Mouse (Mus musculus) heart, embryonic 12.5 days (tissue): ENCODE data around the gene Dip2c. TPM values are rescaled to one million over a fixed set of nuclear protein-coding genes. Genes with fewer than 3 reads are reported as not detected.
A peak's percentile ranks its signal among the peaks of the same experiment; 100 is the strongest.

Experiments used
- ATAC-seq: fragments of 200-750 bp; cut with Nextera tagmentation; 2 replicates; pipeline ENCODE4 v1.8.0; 2017; ENCODE audit warnings: moderate TSS enrichment, moderate library complexity; ENCODE audit not compliant: insufficient number of reproducible peaks, low FRiP score
- H3K27ac ChIP-seq: fragments of 300-500 bp; sonication (generic); 2 replicates; pipeline ENCODE4 v1.5.1; 2016; ENCODE audit warnings: mild to moderate bottlenecking, moderate library complexity; ENCODE audit not compliant: poor library complexity, severe bottlenecking
- H3K27me3 ChIP-seq: fragments of 300-500 bp; sonication (generic); replicated peaks from 2 replicates; pipeline ENCODE4 v1.6.1; 2016; ENCODE audit warnings: mild to moderate bottlenecking, moderate library complexity
- H3K36me3 ChIP-seq: fragments of 300-500 bp; sonication (generic); 2 replicates; pipeline ENCODE4 v1.6.1; 2016; ENCODE audit warnings: mild to moderate bottlenecking, moderate library complexity
- H3K4me1 ChIP-seq: fragments of 300-500 bp; sonication (generic); replicated peaks from 2 replicates; pipeline ENCODE4 v1.6.1; 2016; ENCODE audit warnings: mild to moderate bottlenecking
- H3K4me2 ChIP-seq: fragments of 300-500 bp; sonication (generic); 2 replicates; pipeline ENCODE4 v1.6.1; 2016; ENCODE audit warnings: mild to moderate bottlenecking, moderate library complexity
- H3K4me3 ChIP-seq: fragments of 300-500 bp; sonication (generic); 2 replicates; pipeline ENCODE4 v1.5.1; 2016; ENCODE audit warnings: mild to moderate bottlenecking
- H3K9ac ChIP-seq: fragments of 300-500 bp; sonication (generic); 2 replicates; pipeline ENCODE4 v1.6.1; 2016; ENCODE audit warnings: mild to moderate bottlenecking, moderate library complexity
- H3K9me3 ChIP-seq: fragments of 300-500 bp; sonication (generic); replicated peaks from 2 replicates; pipeline ENCODE4 v1.6.1; 2016; ENCODE audit warnings: mild to moderate bottlenecking, moderate library complexity
- WGBS: fragments of 180-500 bp; shearing (Covaris S2); methylation state at CpG from one replicate; pipeline ENCODE4 v1.1.7; 2016; 5-methylcytosine and 5-hydroxymethylcytosine counted together
- polyA plus RNA-seq: library from polyadenylated mRNA; unstranded; fragments of >200 nt; fragmentation: Nextera tagmentation; extraction: Ambion mirVana; gene quantifications from 2 replicates; pipeline ENCODE4 v1.2.1, GENCODE M21; 2016

Gene Dip2c
- polyA plus RNA-seq, 1 experiment from 2014 or later = 8.4 TPM

DNA sequence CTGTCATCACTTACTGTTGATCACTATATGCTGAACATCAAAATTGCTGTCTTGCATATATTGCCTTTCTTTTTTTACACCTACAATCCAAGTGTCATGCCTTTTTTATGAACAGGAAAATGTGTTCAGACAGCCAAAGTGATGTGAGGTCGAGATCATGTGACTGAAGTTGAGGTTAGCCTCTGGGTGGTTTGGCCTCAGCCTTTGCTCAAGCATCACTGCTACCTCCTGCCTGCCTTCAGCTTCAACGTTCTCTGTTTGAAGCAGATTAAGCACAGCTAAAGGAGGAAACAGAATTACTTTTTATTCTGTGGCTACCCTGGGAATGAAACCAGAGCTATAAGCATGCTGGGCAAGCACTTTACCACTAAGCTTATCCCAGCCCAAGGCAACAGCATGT, 13.6 kb downstream of the Dip2c start:
- Histone ChIP-seq H3K4me3 (no peak overlapping the region), H3K36me3 (no peaks in the 10 kb centered on the region), H3K4me1 (no peaks in the 10 kb centered on the region), H3K4me2 (no peak overlapping the region), H3K27ac (no peak overlapping the region), H3K27me3 (no peaks in the 10 kb centered on the region), H3K9ac (no peak overlapping the region), H3K9me3 (no peaks in the 10 kb centered on the region)
- 49% methylated on average over 2 of the region's 2 CpGs for WGBS
- ATAC-seq = no peak

DNA sequence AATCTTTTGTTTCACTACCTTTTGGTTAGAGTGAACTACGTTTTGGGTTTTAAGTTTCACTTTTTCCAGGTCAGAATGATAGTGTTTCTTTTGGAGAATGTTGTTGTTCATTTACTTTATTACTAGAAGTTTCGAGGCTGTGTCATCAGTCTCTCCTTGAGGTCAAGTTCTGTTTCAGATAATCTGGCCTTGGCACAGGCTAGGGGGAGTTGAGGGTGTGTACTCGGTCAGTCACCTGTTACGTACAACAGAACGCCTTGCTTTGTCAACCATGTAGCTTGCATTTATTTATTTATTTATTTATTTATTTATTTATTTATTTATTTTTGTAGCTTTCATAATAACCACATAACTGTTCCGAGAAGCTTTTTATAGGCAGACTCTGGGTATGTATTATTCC, 20.0 kb downstream of the Dip2c start:
- ATAC-seq = no peak
- Histone ChIP-seq H3K4me3 (no peak overlapping the region), H3K36me3 (no peaks in the 10 kb centered on the region), H3K9ac (no peak overlapping the region), H3K4me2 (no peak overlapping the region), H3K4me1 (peaks cover 10% of the 10 kb centered on the region), H3K27me3 (no peaks in the 10 kb centered on the region), H3K27ac (no peak overlapping the region), H3K9me3 (no peaks in the 10 kb centered on the region)
- 72% methylated on average over 6 of the region's 6 CpGs for WGBS

DNA sequence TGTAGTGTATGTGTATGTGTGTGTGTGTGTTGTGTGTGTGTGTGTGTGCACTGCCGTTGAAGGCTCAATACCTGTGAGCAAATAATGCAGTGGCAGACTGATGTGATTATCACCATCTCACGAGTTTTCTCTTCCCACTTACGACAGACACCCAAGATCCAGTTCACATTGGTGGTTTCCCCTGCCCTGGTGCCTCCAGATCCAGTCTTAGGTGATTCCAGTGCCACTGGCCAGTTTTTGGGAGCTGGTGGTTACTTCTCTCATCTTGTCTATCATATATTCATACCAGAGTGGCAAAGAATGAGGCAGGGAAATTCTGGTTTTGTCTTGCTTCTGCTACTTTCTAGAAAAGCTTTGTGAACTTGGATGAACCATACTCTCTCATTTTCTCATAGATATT, 20.9 kb downstream of the Dip2c start:
- 75% methylated on average over 3 of the region's 3 CpGs for WGBS

DNA sequence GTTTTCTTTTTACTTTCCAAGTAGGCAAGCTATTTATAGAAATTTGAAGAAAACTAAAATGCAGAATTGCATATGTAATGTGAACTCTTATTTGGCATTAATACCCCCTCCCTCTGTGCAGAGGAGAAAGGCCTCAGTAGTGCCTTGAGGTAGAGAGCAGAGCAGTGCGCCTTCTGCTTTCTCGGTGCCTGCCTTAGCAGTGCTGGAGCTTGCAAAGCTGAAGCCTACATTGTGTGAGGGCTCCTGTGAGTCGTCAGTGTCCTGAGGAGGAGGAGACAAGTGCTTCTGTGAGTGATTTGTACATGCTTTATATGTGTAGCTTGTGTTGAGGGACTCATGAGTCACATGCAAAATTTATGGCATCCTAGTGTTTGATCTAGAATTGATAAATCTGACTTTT, 21.4 kb downstream of the Dip2c start:
- Histone ChIP-seq H3K4me3 (no peak overlapping the region), H3K27me3 (no peaks in the 10 kb centered on the region), H3K9ac (no peak overlapping the region), H3K27ac (no peak overlapping the region), H3K4me2 (no peak overlapping the region), H3K9me3 (no peaks in the 10 kb centered on the region), H3K4me1 (peaks cover 10% of the 10 kb centered on the region), H3K36me3 (no peaks in the 10 kb centered on the region)
- ATAC-seq = no peak
- 48% methylated on average over 3 of the region's 3 CpGs for WGBS

More for the DNA sequence above, 20.9 kb downstream of the Dip2c start:
- ATAC-seq = no peak
- Histone ChIP-seq H3K9ac (no peak overlapping the region), H3K4me2 (no peak overlapping the region), H3K27me3 (no peaks in the 10 kb centered on the region), H3K27ac (no peak overlapping the region), H3K9me3 (no peaks in the 10 kb centered on the region), H3K4me3 (no peak overlapping the region), H3K4me1 (peaks cover 10% of the 10 kb centered on the region), H3K36me3 (no peaks in the 10 kb centered on the region)

DNA sequence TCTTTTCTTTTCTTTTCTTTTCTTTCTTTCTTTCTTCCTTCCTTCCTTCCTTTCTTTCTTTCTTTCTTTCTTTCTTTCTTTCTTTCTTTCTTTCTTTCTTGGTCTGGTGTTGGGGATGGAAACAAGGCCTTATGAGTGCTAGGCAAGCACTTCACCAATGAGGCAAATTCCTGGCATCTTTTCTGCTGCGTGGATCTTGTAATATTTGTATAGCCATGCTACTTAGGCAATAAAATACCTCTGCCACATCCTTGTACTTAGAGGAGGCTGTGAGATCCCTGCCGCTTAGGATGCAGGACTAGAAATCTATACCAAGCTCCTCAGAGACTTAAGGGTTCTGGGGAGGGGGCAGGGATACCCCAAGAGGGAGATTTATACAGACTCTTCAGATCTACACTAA, 23.3 kb downstream of the Dip2c start:
- no peak overlapping the region for H3K27ac ChIP-seq

DNA sequence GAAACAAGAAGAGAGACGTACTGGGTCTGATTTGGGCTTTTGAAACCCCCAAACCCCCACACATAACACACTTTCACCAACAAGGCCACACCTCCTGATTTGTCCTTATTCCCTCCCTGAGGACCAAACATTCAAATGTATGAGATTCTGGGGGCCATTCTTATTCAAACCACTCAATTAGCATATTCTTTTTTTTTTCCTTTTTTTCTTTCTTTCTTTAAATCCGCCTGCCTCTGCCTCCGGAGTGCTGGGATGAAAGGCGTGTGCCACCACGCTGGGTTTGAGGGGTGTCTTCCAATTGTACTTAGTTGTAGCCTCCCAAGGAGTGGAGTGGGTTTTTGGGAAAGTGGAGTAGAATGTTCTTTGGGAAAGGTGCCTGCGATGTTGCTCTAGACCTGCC, 32.5 kb downstream of the Dip2c start:
- Histone ChIP-seq H3K9me3 (peaks cover 3% of the 10 kb centered on the region; the same call in 1 of the 2 replicates), H3K27me3 (no peaks in the 10 kb centered on the region), H3K36me3 (no peaks in the 10 kb centered on the region), H3K4me1 (peaks cover 10% of the 10 kb centered on the region), H3K4me3 (no peak overlapping the region), H3K27ac (no peak overlapping the region), H3K9ac (no peak overlapping the region), H3K4me2 (no peak overlapping the region)
- WGBS = 68% methylated on average over 6 of the region's 6 CpGs
- no peak for ATAC-seq

More for the DNA sequence above, 23.3 kb downstream of the Dip2c start:
- Histone ChIP-seq H3K9ac (no peak overlapping the region), H3K4me2 (no peak overlapping the region), H3K4me3 (no peak overlapping the region), H3K36me3 (no peaks in the 10 kb centered on the region), H3K27me3 (no peaks in the 10 kb centered on the region), H3K4me1 (peaks cover 10% of the 10 kb centered on the region), H3K9me3 (peaks cover 3% of the 10 kb centered on the region; the same call in 1 of the 2 replicates)
- no peak for ATAC-seq
- 78% methylated on average over 2 of the region's 2 CpGs for WGBS

DNA sequence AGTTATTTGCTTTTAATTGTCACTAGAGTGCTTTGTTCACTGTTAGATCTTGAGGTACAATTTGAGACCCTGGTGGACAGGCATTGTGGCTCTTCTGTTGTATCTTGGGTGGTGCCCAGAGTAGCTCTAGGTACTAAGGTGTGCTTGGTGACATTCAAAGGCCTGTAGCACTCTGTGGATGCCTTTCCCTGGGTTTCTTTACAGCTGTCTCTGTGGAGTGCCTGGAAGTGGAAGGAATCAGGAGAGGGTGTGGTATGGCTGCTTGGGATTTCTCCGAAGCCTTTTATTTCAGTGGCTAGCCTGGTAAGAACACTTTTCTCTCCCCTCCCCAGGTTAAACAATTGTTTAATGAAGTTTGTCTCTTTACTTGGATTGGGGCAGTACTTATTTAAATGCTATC, 34.5 kb downstream of the Dip2c start:
- H3K36me3 ChIP-seq = no peaks in the 10 kb centered on the region
- ATAC-seq = no peak
- H3K27ac ChIP-seq = no peak overlapping the region
- no peaks in the 10 kb centered on the region for H3K27me3 ChIP-seq
- no peak overlapping the region for H3K4me2 ChIP-seq
- WGBS = 74% methylated on average over 1 of the region's 1 CpGs
- H3K4me3 ChIP-seq = no peak overlapping the region
- H3K9ac ChIP-seq = no peak overlapping the region
- peaks cover 20% of the 10 kb centered on the region for H3K4me1 ChIP-seq
- no peaks in the 10 kb centered on the region for H3K9me3 ChIP-seq

DNA sequence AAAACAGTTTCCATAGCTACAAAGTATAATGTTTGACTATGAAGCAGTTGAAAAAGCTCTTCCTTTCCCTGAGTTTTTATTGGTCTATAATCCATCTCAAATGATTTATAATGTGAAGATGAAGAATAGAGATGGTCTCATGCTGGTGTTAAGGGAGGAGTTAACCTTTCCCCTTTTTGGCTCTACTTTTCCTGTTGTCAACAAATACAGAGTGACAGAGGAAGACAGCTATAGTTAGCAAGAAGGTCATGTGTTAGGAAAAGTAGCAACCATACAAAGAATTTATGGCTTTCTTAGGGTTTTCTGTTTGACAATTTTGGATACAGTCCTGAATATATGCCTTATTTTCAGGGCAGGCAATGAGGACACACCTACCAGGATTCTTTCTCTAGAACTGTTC, 36.6 kb downstream of the Dip2c start:
- ATAC-seq = no peak
- no peaks in the 10 kb centered on the region for H3K27me3 ChIP-seq
- H3K9me3 ChIP-seq = no peaks in the 10 kb centered on the region
- peaks cover 25% of the 10 kb centered on the region for H3K4me1 ChIP-seq
- no peak overlapping the region for H3K27ac ChIP-seq
- no peaks in the 10 kb centered on the region for H3K36me3 ChIP-seq
- H3K9ac ChIP-seq = no peak overlapping the region
- no peak overlapping the region for H3K4me2 ChIP-seq
- H3K4me3 ChIP-seq = no peak overlapping the region

DNA sequence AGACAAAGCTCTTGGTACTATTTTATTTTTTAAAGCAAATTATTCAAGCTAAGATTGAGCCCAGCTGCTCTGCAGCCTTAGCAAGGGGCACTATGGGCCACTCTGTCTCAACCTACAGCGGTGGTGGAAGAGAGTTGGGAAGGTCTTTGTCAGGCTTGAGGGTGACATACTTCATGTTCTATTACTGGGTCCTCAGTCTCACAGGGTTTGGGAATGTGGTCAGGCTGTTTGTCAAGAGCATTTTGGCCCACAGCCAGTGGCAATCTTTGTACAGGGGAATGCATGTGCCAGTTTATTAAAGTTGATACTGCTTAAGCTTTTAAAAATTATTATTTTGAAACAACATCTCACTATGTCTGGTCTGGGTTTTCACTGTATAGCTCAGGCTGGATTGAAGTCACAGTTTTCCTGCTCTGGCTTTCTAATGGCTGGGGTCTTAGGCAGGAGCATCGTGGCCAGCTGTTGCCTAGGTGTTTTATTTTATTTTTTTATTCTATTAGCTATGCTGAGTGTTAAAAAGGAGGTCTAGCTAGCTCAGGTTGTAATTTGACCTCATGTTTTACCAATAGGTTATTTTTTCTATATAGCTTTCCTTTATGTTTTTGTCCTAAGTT, 37.9 kb downstream of the Dip2c start:
- H3K9me3 ChIP-seq = no peaks in the 10 kb centered on the region
- peak overlapping the region; percentile 28 for H3K27ac ChIP-seq
- H3K4me3 ChIP-seq = no peak overlapping the region
- peaks cover 25% of the 10 kb centered on the region for H3K4me1 ChIP-seq
- WGBS = 68% methylated on average over 2 of the region's 2 CpGs
- no peaks in the 10 kb centered on the region for H3K27me3 ChIP-seq
- H3K9ac ChIP-seq = no peak overlapping the region
- peak; percentile 42; the same call in 1 of the 2 replicates for ATAC-seq
- peak overlapping the region; percentile 23; the same call in 1 of the 2 replicates for H3K4me2 ChIP-seq
- H3K36me3 ChIP-seq = no peaks in the 10 kb centered on the region

DNA sequence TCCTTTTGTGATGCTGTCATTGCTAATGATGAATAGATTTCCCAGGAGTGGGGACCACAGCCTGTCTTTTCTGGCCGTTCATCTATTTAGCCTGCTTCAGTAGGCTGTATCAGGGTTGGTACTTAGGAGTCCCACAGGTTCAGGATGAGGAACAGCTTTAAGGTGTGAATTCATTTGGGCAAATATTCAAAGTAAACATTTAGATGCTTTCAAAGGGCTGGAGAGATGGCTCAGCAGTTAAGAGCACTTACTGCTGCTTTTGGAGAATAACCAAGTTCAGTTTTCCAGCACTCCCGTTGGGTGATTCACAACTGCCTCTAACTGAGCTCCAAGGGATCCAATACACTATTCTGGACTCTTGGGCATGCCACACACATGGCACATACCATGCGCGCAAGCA, 38.4 kb downstream of the Dip2c start:
- WGBS = 74% methylated on average over 4 of the region's 4 CpGs
- Histone ChIP-seq H3K27me3 (no peaks in the 10 kb centered on the region), H3K4me3 (no peak overlapping the region), H3K4me2 (no peak overlapping the region), H3K36me3 (no peaks in the 10 kb centered on the region), H3K9ac (no peak overlapping the region), H3K27ac (no peak overlapping the region), H3K4me1 (peaks cover 25% of the 10 kb centered on the region), H3K9me3 (no peaks in the 10 kb centered on the region)
- no peak for ATAC-seq

DNA sequence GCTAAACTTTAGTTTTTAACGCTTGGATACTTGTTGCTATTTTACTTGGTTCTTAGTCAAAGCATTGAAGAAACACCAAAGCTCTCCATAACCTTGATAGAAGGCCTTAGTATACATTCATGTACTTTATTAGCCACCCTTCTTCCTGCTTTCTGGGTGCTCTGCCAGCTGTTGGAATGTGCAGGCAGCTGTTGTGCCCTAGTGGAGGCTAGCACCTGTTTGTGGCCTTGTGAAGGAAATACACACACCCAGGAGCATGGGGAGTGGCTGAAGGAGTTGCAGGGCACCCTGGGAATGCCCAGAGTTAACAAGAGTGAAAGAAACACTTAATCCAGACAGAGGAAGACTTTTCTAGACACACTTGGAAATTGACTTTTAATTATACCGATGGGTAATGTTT, 43.4 kb downstream of the Dip2c start:
- H3K9me3 ChIP-seq = no peaks in the 10 kb centered on the region
- H3K4me3 ChIP-seq = no peak overlapping the region
- H3K4me1 ChIP-seq = peaks cover 6% of the 10 kb centered on the region; the same call in 1 of the 2 replicates
- ATAC-seq = no peak
- no peak overlapping the region for H3K27ac ChIP-seq
- H3K9ac ChIP-seq = no peak overlapping the region
- no peaks in the 10 kb centered on the region for H3K27me3 ChIP-seq
- no peaks in the 10 kb centered on the region for H3K36me3 ChIP-seq
- no peak overlapping the region for H3K4me2 ChIP-seq
- WGBS = 78% methylated on average over 2 of the region's 2 CpGs

DNA sequence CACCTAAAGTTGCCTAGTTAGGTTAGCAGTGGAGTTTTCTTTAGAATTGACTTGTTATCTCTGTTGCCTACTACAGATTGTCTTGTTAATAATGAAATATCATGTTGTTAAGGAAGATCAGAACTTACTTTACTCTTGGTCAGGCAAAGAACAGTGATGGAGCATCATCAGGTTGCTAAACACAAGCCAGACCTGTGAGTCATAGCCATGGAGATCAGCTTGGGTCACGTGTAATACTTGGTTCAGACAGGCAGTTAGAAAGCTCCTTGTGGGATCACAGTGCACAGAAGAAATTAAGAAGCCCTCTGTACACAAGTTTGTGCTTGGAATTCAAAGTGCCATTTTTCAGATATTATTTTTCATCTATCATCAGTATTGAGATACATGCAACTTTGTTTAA, 48.9 kb downstream of the Dip2c start:
- H3K4me1 ChIP-seq = peaks cover 16% of the 10 kb centered on the region
- no peaks in the 10 kb centered on the region for H3K9me3 ChIP-seq
- WGBS = 42% methylated on average over 1 of the region's 1 CpGs
- ATAC-seq = no peak
- H3K4me3 ChIP-seq = no peak overlapping the region
- H3K27me3 ChIP-seq = no peaks in the 10 kb centered on the region
- H3K27ac ChIP-seq = no peak overlapping the region
- H3K9ac ChIP-seq = no peak overlapping the region
- no peaks in the 10 kb centered on the region for H3K36me3 ChIP-seq
- no peak overlapping the region for H3K4me2 ChIP-seq
